10 mouse cellular contexts compared by ENCODE assay signal in genomic region chr5:125526464-125526863, GRCm38 (mm10). TPM values are rescaled to one million over a fixed set of nuclear protein-coding genes. Genes with fewer than 3 reads are reported as not detected.
A peak's percentile ranks its signal among the peaks of the same experiment; 100 is the strongest.
DNase-seq lines count a peak whose midpoint lies in the region; TF ChIP-seq lines count a peak whose summit lies in the region.
"Had no signal": no experiment of that assay in that cellular context is flagged by ENCODE, and none has a peak within 500 bp of the region (broad histone marks: within the 10 kb centered on the region; RNA-seq: fewer than 3 reads in every experiment).

No protein-coding gene starts in this region.

- no peaks in the 10 kb centered on the region for H3K36me3 ChIP-seq in MEL (ENCODE audit: control insufficient read depth in 1 of 2, insufficient read depth in 2 of 2, low read length in 2 of 2)

- H3K9ac ChIP-seq in MEL (ENCODE audit: control insufficient read depth, low read depth, low read length, poor library complexity, severe bottlenecking) = no peak overlapping the region
- H3K9ac ChIP-seq: midbrain, embryonic 12.5 days had no signal

- no peaks in the 10 kb centered on the region for H3K4me1 ChIP-seq in MEL (ENCODE audit: control insufficient read depth in 1 of 2, insufficient read depth in 2 of 2, low read length in 2 of 2)

- TF ChIP-seq POLR2A in MEL (IDR thresholded peaks at IDR 0.05; ENCODE audit: control insufficient read depth in 1 of 2, insufficient read depth in 1 of 2, low read depth in 1 of 2, low read length in 2 of 2, poor library complexity in 1 of 2) = no peak

- no peaks in the 10 kb centered on the region for H3K27me3 ChIP-seq in MEL (ENCODE audit: control insufficient read depth in 1 of 2, insufficient read depth in 2 of 2, low read length in 2 of 2)

- DNase-seq in adrenal gland, postnatal 10 days = peak; percentile 28
- DNase-seq in adrenal gland, postnatal 36 days = no peak
- DNase-seq in layer of hippocampus, adult 2 months (ENCODE audit: low spot score in 2 of 2) = no peak
- no peak for DNase-seq in layer of hippocampus, adult 9-11 months
- peak; percentile 70 for DNase-seq in MEL (ENCODE audit: low read depth, low spot score)
- peak; percentile 24 for DNase-seq in lung, postnatal 36 days
- DNase-seq in frontal cortex, postnatal 14 days (ENCODE audit: low spot score in 2 of 2) = no peak
- no peak for DNase-seq in ovary, adult 18-20 months (ENCODE audit: low spot score)

- peak; percentile 78 for TF ChIP-seq CTCF in layer of hippocampus, adult 2 months (conservative IDR thresholded peaks at IDR 0.05)
- peak; percentile 50 to 64 (median 60) for TF ChIP-seq CTCF in MEL (IDR thresholded peaks at IDR 0.05 in 2 of 3, conservative IDR thresholded peaks at IDR 0.05 in 1 of 3; ENCODE audit: control insufficient read depth in 1 of 3, insufficient read depth in 1 of 3, low read depth in 2 of 3, low read length in 3 of 3, poor library complexity in 1 of 3, severe bottlenecking in 1 of 3)

- no peaks in the 10 kb centered on the region for H3K9me3 ChIP-seq in MEL (replicated peaks; ENCODE audit: insufficient read depth, low read length)

- TF ChIP-seq RAD21 in MEL (IDR thresholded peaks at IDR 0.05; ENCODE audit: low read depth, low read length) = peak; percentile 28

- H3K27ac ChIP-seq in layer of hippocampus, adult 2 months = no peak overlapping the region
- H3K27ac ChIP-seq in MEL (ENCODE audit: control insufficient read depth, low read depth, low read length) = no peak overlapping the region
- H3K27ac ChIP-seq: midbrain, embryonic 12.5 days had no signal

- TF ChIP-seq EP300 in MEL (IDR thresholded peaks at IDR 0.05; ENCODE audit: low read depth in 1 of 2, low read length in 2 of 2) = no peak

- H3K79me2 ChIP-seq in MEL (ENCODE audit: control insufficient read depth, insufficient read depth, low read length, poor library complexity) = no peaks in the 10 kb centered on the region

- no peak overlapping the region for H3K4me3 ChIP-seq in layer of hippocampus, adult 2 months
- H3K4me3 ChIP-seq in MEL (ENCODE audit: control insufficient read depth in 1 of 2, insufficient read depth in 1 of 2, low read depth in 2 of 2, low read length in 2 of 2) = no peak overlapping the region
- H3K4me3 ChIP-seq: midbrain, embryonic 12.5 days had no signal

TF ChIP-seq in MEL, 35 proteins besides CTCF, POLR2A, EP300 and RAD21:
- no peak for TF ChIP-seq USF1 (IDR thresholded peaks at IDR 0.05; ENCODE audit: low read depth, low read length)
- peak; percentile 41 for TF ChIP-seq SMC3 (IDR thresholded peaks at IDR 0.05; ENCODE audit: low read depth, low read length)
- no peak for TF ChIP-seq ZMIZ1 (IDR thresholded peaks at IDR 0.05; ENCODE audit: low read depth, low read length)
- no peak for TF ChIP-seq NRF1 (IDR thresholded peaks at IDR 0.05; ENCODE audit: insufficient read depth, low read depth, low read length, poor library complexity, severe bottlenecking)
- TF ChIP-seq ETS1 (IDR thresholded peaks at IDR 0.05; ENCODE audit: low read depth, low read length) = no peak
- no peak for TF ChIP-seq GATA1 (IDR thresholded peaks at IDR 0.05; ENCODE audit: low read depth, low read length)
- no peak for TF ChIP-seq CHD1 (IDR thresholded peaks at IDR 0.05; ENCODE audit: low read depth, low read length)
TF ChIP-seq in MEL: peak in this region for 1.

RNA-seq across cellular contexts. Expression of gene Tmem132b, which starts 5.1 kb away (rescaled TPM):
- 1 to 10 TPM in 1 of 2 experiments, under 1 TPM in 1; 0.70 to 1.2 TPM for total RNA-seq in adrenal gland, postnatal 10 days (2021)
- under 1 TPM; 0.76 to 0.95 TPM for total RNA-seq in adrenal gland, postnatal 36 days (2021)
- total RNA-seq in layer of hippocampus, adult 2 months (2021) = 100 to 1,000 TPM; 117 to 127 TPM
- total RNA-seq in MEL (2012; rRNA removed) = not detected in 2 replicates
- polyA plus RNA-seq in MEL (2012; ENCODE audit: insufficient read depth in 1 of 2, insufficient read length in 2 of 2, low read depth in 1 of 2, low replicate concordance in 2 of 2, missing spikeins in 1 of 2) = not detected
- total RNA-seq: common myeloid progenitor, adult 5-6 weeks had no signal

RNA-seq across cellular contexts. Expression of gene Aacs, which starts 50.9 kb away (rescaled TPM):
- 10 to 100 TPM; 18.1 to 18.5 TPM for total RNA-seq in adrenal gland, postnatal 10 days (2021)
- 100 to 1,000 TPM in 1 of 2 experiments, 10 to 100 TPM in 1; 96.1 to 101 TPM for total RNA-seq in adrenal gland, postnatal 36 days (2021)
- total RNA-seq in layer of hippocampus, adult 2 months (2021) = 10 to 100 TPM; 48.1 to 55.5 TPM
- total RNA-seq in MEL (2012; rRNA removed) = 32.8 and 34.9 TPM in 2 replicates
- 10 to 100 TPM in 1 of 2 experiments, not detected in 1; 79.5 TPM for polyA plus RNA-seq in MEL (2012; ENCODE audit: insufficient read depth in 1 of 2, insufficient read length in 2 of 2, low read depth in 1 of 2, low replicate concordance in 2 of 2, missing spikeins in 1 of 2)

Comparison
In these comparisons a context has a peak if more than half of its experiments do, and no peak if none do; other contexts are left out.
1. DNase-seq: peak in adrenal gland, postnatal 10 days (single experiment), MEL (single experiment) and lung, postnatal 36 days (single experiment); none in adrenal gland, postnatal 36 days (0 of 2), layer of hippocampus, adult 2 months (0 of 2), layer of hippocampus, adult 9-11 months (single experiment), frontal cortex, postnatal 14 days (0 of 2) and ovary, adult 18-20 months (single experiment).
2. RNA of gene Tmem132b, which starts 5.1 kb away (total RNA-seq): 117 to 127 TPM in layer of hippocampus, adult 2 months; 0.70 to 1.2 TPM in adrenal gland, postnatal 10 days, 0.76 to 0.95 TPM in adrenal gland, postnatal 36 days and not detected in MEL; every median in the first group is over 10 times any median in the second.